ENCODE assay signal across 28 mouse cellular contexts in genomic region chr7:75750581-75750980, GRCm38 (mm10).
DNase-seq lines count a peak whose midpoint lies in the region; ATAC-seq and TF ChIP-seq lines count a peak whose summit lies in the region.
"Had no signal": no experiment of that assay in that cellular context is flagged by ENCODE, and none has a peak within 500 bp of the region (broad histone marks: within the 10 kb centered on the region; RNA-seq: fewer than 3 reads in every experiment).

No protein-coding gene starts in this region.

- no peaks in the 10 kb centered on the region for H3K27me3 ChIP-seq in heart, embryonic 13.5 days (replicated peaks)
- no peaks in the 10 kb centered on the region for H3K27me3 ChIP-seq in midbrain, postnatal 0 days (ENCODE audit: insufficient read depth, low read length)
- no peaks in the 10 kb centered on the region for H3K27me3 ChIP-seq in midbrain, embryonic 13.5 days
- H3K27me3 ChIP-seq in liver, embryonic 16.5 days (ENCODE audit: control insufficient read depth, insufficient read depth, low read depth, low read length): no peaks in the 10 kb centered on the region
- H3K27me3 ChIP-seq: heart, embryonic 12.5 days; hindbrain, embryonic 12.5 days; intestine, embryonic 15.5 days; limb, embryonic 15.5 days; lung, embryonic 15.5 days; neural tube, embryonic 12.5 days had no signal

- 80% methylated on average over 9 of the region's 9 CpGs for WGBS in heart, embryonic 13.5 days
- WGBS in midbrain, postnatal 0 days: 93% methylated on average over 9 of the region's 9 CpGs
- WGBS in midbrain, embryonic 13.5 days: 89% methylated on average over 9 of the region's 9 CpGs
- WGBS in liver, embryonic 16.5 days (ENCODE audit: insufficient replicate concordance): 85% methylated on average over 9 of the region's 9 CpGs

- DNase-seq in heart, postnatal 25 days (ENCODE audit: low spot score): no peak
- no peak for DNase-seq in midbrain, postnatal 0 days (ENCODE audit: low spot score)
- DNase-seq in embryo, embryonic 10.5 days (ENCODE audit: low spot score): no peak
- DNase-seq in gastrocnemius, adult 18-20 months (ENCODE audit: low spot score): no peak
- DNase-seq: adrenal gland, postnatal 25 days; cerebellum, adult 18-20 months; cerebellum, postnatal 10 days; gastrocnemius, postnatal 10 days; heart, postnatal 10 days; kidney, adult 2 months; layer of hippocampus, adult 9-11 months; right cerebral cortex, adult 18-20 months; thymus, postnatal 4 days had no signal

- 0 out of 2 replicates have a peak overlapping the region, but pooled peaks have one; percentile 19 for H3K9ac ChIP-seq in heart, embryonic 13.5 days
- no peak overlapping the region for H3K9ac ChIP-seq in midbrain, postnatal 0 days (replicated peaks; ENCODE audit: low read length, poor library complexity, severe bottlenecking)
- H3K9ac ChIP-seq in midbrain, embryonic 13.5 days (replicated peaks): no peak overlapping the region
- H3K9ac ChIP-seq in liver, embryonic 16.5 days (ENCODE audit: low read depth, low read length): 0 out of 2 replicates have a peak overlapping the region, but pooled peaks have one; percentile 14
- H3K9ac ChIP-seq: hindbrain, embryonic 12.5 days; intestine, embryonic 15.5 days; limb, embryonic 15.5 days; lung, embryonic 15.5 days; neural tube, embryonic 12.5 days had no signal

- ATAC-seq in heart, embryonic 13.5 days (ENCODE audit: extremely low read depth, insufficient number of reproducible peaks, low FRiP score, low TSS enrichment): peak; percentile 47; the same call in 1 of the 2 replicates
- ATAC-seq in midbrain, postnatal 0 days (ENCODE audit: low FRiP score): no peak
- ATAC-seq in midbrain, embryonic 13.5 days: no peak
- no peak for ATAC-seq in liver, embryonic 16.5 days (ENCODE audit: low read depth)
- ATAC-seq: CD4-positive, CD25-positive, alpha-beta regulatory T cell, adult 4 months; forebrain, embryonic 16.5 days; hindbrain, postnatal 0 days; midbrain, embryonic 16.5 days had no signal

- intact Hi-C loops in heart, postnatal 25 days (cut with DNase I): no loop called here

- no peak overlapping the region for H3K4me3 ChIP-seq in heart, embryonic 13.5 days
- no peak overlapping the region for H3K4me3 ChIP-seq in midbrain, postnatal 0 days (ENCODE audit: low read depth, low read length)
- H3K4me3 ChIP-seq in midbrain, embryonic 13.5 days (replicated peaks): no peak overlapping the region
- H3K4me3 ChIP-seq in liver, embryonic 16.5 days (ENCODE audit: low read depth, low read length): no peak overlapping the region
- H3K4me3 ChIP-seq: heart, embryonic 12.5 days; hindbrain, embryonic 12.5 days; intestine, embryonic 15.5 days; limb, embryonic 10.5 days; limb, embryonic 15.5 days; lung, embryonic 15.5 days; myocyte; neural tube, embryonic 12.5 days had no signal

- H3K36me3 ChIP-seq in heart, embryonic 13.5 days: peaks cover 96% of the 10 kb centered on the region
- H3K36me3 ChIP-seq in midbrain, postnatal 0 days (ENCODE audit: insufficient read depth, low read length): peaks cover 11% of the 10 kb centered on the region; the same call in 1 of the 2 replicates
- H3K36me3 ChIP-seq in midbrain, embryonic 13.5 days: peaks cover 40% of the 10 kb centered on the region
- peaks cover 66% of the 10 kb centered on the region for H3K36me3 ChIP-seq in liver, embryonic 16.5 days (ENCODE audit: control insufficient read depth, insufficient read depth)

- no peaks in the 10 kb centered on the region for H3K9me3 ChIP-seq in heart, embryonic 13.5 days
- no peaks in the 10 kb centered on the region for H3K9me3 ChIP-seq in midbrain, postnatal 0 days (ENCODE audit: low read length)
- no peaks in the 10 kb centered on the region for H3K9me3 ChIP-seq in midbrain, embryonic 13.5 days
- H3K9me3 ChIP-seq in liver, embryonic 16.5 days (replicated peaks; ENCODE audit: control insufficient read depth, low read length): no peaks in the 10 kb centered on the region
- H3K9me3 ChIP-seq: heart, embryonic 12.5 days; hindbrain, embryonic 12.5 days; intestine, embryonic 15.5 days; limb, embryonic 10.5 days; limb, embryonic 15.5 days; lung, embryonic 15.5 days; neural tube, embryonic 12.5 days had no signal

- H3K4me2 ChIP-seq in heart, embryonic 13.5 days: no peak overlapping the region
- no peak overlapping the region for H3K4me2 ChIP-seq in midbrain, postnatal 0 days (ENCODE audit: low read depth, low read length, poor library complexity, severe bottlenecking)
- no peak overlapping the region for H3K4me2 ChIP-seq in midbrain, embryonic 13.5 days (replicated peaks)
- H3K4me2 ChIP-seq in liver, embryonic 16.5 days (ENCODE audit: low read depth, low read length): no peak overlapping the region
- H3K4me2 ChIP-seq: heart, embryonic 12.5 days; hindbrain, embryonic 12.5 days; intestine, embryonic 15.5 days; limb, embryonic 15.5 days; lung, embryonic 15.5 days; neural tube, embryonic 12.5 days had no signal

- H3K4me1 ChIP-seq in heart, embryonic 13.5 days: peaks cover 56% of the 10 kb centered on the region
- H3K4me1 ChIP-seq in midbrain, postnatal 0 days (ENCODE audit: insufficient read depth, low read length): no peaks in the 10 kb centered on the region
- peaks cover 12% of the 10 kb centered on the region for H3K4me1 ChIP-seq in midbrain, embryonic 13.5 days (replicated peaks)
- H3K4me1 ChIP-seq in liver, embryonic 16.5 days (ENCODE audit: control insufficient read depth, low read depth, low read length): peaks cover 21% of the 10 kb centered on the region
- H3K4me1 ChIP-seq: intestine, embryonic 15.5 days; limb, embryonic 15.5 days; lung, embryonic 15.5 days had no signal

- TF ChIP-seq CTCF in midbrain, postnatal 0 days (IDR thresholded peaks at IDR 0.05): 0 out of 2 replicates have a peak, but pooled peaks have one; percentile 2

- no peak overlapping the region for H3K27ac ChIP-seq in heart, embryonic 13.5 days (replicated peaks)
- no peak overlapping the region for H3K27ac ChIP-seq in midbrain, postnatal 0 days (ENCODE audit: low read depth, low read length)
- no peak overlapping the region for H3K27ac ChIP-seq in midbrain, embryonic 13.5 days
- peak overlapping the region; percentile 72 for H3K27ac ChIP-seq in liver, embryonic 16.5 days (ENCODE audit: low read length)
- H3K27ac ChIP-seq: hindbrain, embryonic 12.5 days; hindbrain, postnatal 0 days; intestine, embryonic 15.5 days; limb, embryonic 10.5 days; limb, embryonic 15.5 days; lung, embryonic 15.5 days; neural tube, embryonic 12.5 days had no signal

Comparison
In these comparisons a context has a peak if more than half of its experiments do, and no peak if none do; other contexts are left out.
1. H3K9ac ChIP-seq: peak in heart, embryonic 13.5 days (single experiment) and liver, embryonic 16.5 days (single experiment); none in midbrain, postnatal 0 days (single experiment) and midbrain, embryonic 13.5 days (single experiment).